Mouse (Mus musculus) CH12.LX (cell line): ENCODE data around the gene Serac1. TPM values are rescaled to one million over a fixed set of nuclear protein-coding genes. Genes with fewer than 3 reads are reported as not detected.

ENCODE experiments used
- DNase-seq: peaks from one replicate; pipeline ENCODE4 v3.0.0-alpha.2; 2013; ENCODE audit errors: extremely low read depth
- H3K27ac ChIP-seq: 2 replicates; pipeline ENCODE4 v1.5.1; 2012; ENCODE audit warnings: low read depth, mild to moderate bottlenecking, control low read depth, moderate library complexity; ENCODE audit not compliant: insufficient read depth
- H3K27me3 ChIP-seq: replicated peaks from 2 replicates; pipeline ENCODE3; 2012; ENCODE audit warnings: inconsistent platforms
- H3K36me3 ChIP-seq, 2 experiments: replicated peaks in 1 of 2; 2 replicates each; pipeline versions ENCODE3 to v1.6.1; 2012; ENCODE audit warnings: inconsistent platforms in 1 of 2, low read length in 1 of 2, mild to moderate bottlenecking in 1 of 2, mixed read lengths in 1 of 2, moderate library complexity in 1 of 2; ENCODE audit not compliant: control insufficient read depth in 1 of 2, insufficient read depth in 1 of 2
- H3K4me1 ChIP-seq, 2 experiments: 2 replicates each; pipeline ENCODE4 v1.6.1; 2012; ENCODE audit warnings: inconsistent platforms in 1 of 2, moderate library complexity in 1 of 2; ENCODE audit not compliant: insufficient read depth in 2 of 2, control insufficient read depth in 1 of 2
- H3K4me2 ChIP-seq: 2 replicates; pipeline ENCODE4 v1.6.1; 2012; ENCODE audit warnings: low read depth, mild to moderate bottlenecking, control low read depth; ENCODE audit not compliant: poor library complexity, insufficient read depth, severe bottlenecking
- H3K4me3 ChIP-seq, 3 experiments: fragments of 150-350 bp in 1 of 3; sonication (generic) in 1 of 3; replicated peaks in 1 of 3; 2 replicates each; pipeline versions ENCODE3 to v1.5.1; 2011 to 2012; ENCODE audit warnings: low read depth in 2 of 3, low read length in 2 of 3, mild to moderate bottlenecking in 2 of 3, moderate library complexity in 2 of 3, control low read depth in 1 of 3, improper control_type of control experiment in 1 of 3, inconsistent platforms in 1 of 3, mixed read lengths in 1 of 3; ENCODE audit not compliant: poor library complexity in 1 of 3
- H3K79me2 ChIP-seq: replicated peaks from 2 replicates; pipeline ENCODE4 v1.6.1; 2012; ENCODE audit warnings: mild to moderate bottlenecking, moderate library complexity; ENCODE audit not compliant: control insufficient read depth, poor library complexity, insufficient read depth, severe bottlenecking; ENCODE audit errors: extremely low read depth
- H3K9ac ChIP-seq: 2 replicates; pipeline ENCODE4 v1.6.1; 2012; ENCODE audit warnings: low read depth, mild to moderate bottlenecking, control low read depth, moderate library complexity; ENCODE audit not compliant: insufficient read depth
- H3K9me3 ChIP-seq: replicated peaks from 2 replicates; pipeline ENCODE3; 2012; ENCODE audit warnings: low read length, inconsistent platforms, mixed read lengths
- BHLHE40 ChIP-seq: IDR thresholded peaks from 2 replicates; pipeline ENCODE4 v1.6.1; 2011; ENCODE audit warnings: mild to moderate bottlenecking, low read depth, low read length, improper control_type of control experiment
- CHD1 ChIP-seq: IDR thresholded peaks from 2 replicates; pipeline ENCODE4 v1.6.1; 2012; ENCODE audit warnings: low read depth, low read length, improper control_type of control experiment, inconsistent platforms
- CHD2 ChIP-seq: IDR thresholded peaks from 2 replicates; pipeline ENCODE4 v1.6.1; 2011; ENCODE audit warnings: low read length, improper control_type of control experiment
- E2F4 ChIP-seq: IDR thresholded peaks from 2 replicates; pipeline ENCODE4 v1.6.1; 2011; ENCODE audit warnings: low read depth, low read length, improper control_type of control experiment; ENCODE audit not compliant: insufficient replicate concordance
- ELF1 ChIP-seq: IDR thresholded peaks from 2 replicates; pipeline ENCODE4 v1.6.1; 2014; ENCODE audit warnings: low read depth, mild to moderate bottlenecking, inconsistent platforms, low read length, improper control_type of control experiment
- EP300 ChIP-seq: IDR thresholded peaks from 2 replicates; pipeline ENCODE4 v1.6.1; 2011; ENCODE audit warnings: low read length, improper control_type of control experiment
- ETS1 ChIP-seq: conservative IDR thresholded peaks from 2 replicates; pipeline ENCODE4 v1.6.1; 2012; ENCODE audit warnings: low read depth, mild to moderate bottlenecking, inconsistent platforms, low read length, improper control_type of control experiment, moderate library complexity
- IRF4 ChIP-seq: IDR thresholded peaks from 2 replicates; pipeline ENCODE4 v1.6.1; 2014; ENCODE audit warnings: low read depth, mild to moderate bottlenecking, inconsistent platforms, low read length, improper control_type of control experiment
- JUN ChIP-seq: IDR thresholded peaks from 2 replicates; pipeline ENCODE4 v1.6.1; 2011; ENCODE audit warnings: low read depth, mild to moderate bottlenecking, low read length, improper control_type of control experiment, moderate library complexity; ENCODE audit not compliant: insufficient read depth
- JUND ChIP-seq: conservative IDR thresholded peaks from 2 replicates; pipeline ENCODE4 v1.6.1; 2011; ENCODE audit warnings: low read depth, low read length, improper control_type of control experiment
- KAT2A ChIP-seq: IDR thresholded peaks from 2 replicates; pipeline ENCODE4 v1.6.1; 2012; ENCODE audit warnings: low read length, improper control_type of control experiment, inconsistent platforms; ENCODE audit not compliant: insufficient replicate concordance
- MAFK ChIP-seq: IDR thresholded peaks from 2 replicates; pipeline ENCODE4 v1.6.1; 2011; ENCODE audit warnings: low read length, improper control_type of control experiment; ENCODE audit not compliant: insufficient replicate concordance
- MAX ChIP-seq: IDR thresholded peaks from 2 replicates; pipeline ENCODE4 v1.6.1; 2011; ENCODE audit warnings: low read length, improper control_type of control experiment
- MAZ ChIP-seq: IDR thresholded peaks from 2 replicates; pipeline ENCODE4 v1.6.1; 2012; ENCODE audit warnings: low read depth, mild to moderate bottlenecking, inconsistent platforms, low read length, improper control_type of control experiment, moderate library complexity
- MXI1 ChIP-seq: IDR thresholded peaks from 2 replicates; pipeline ENCODE4 v1.6.1; 2011; ENCODE audit warnings: mild to moderate bottlenecking, low read depth, low read length, improper control_type of control experiment
- MYC ChIP-seq: IDR thresholded peaks from 2 replicates; pipeline ENCODE4 v1.6.1; 2011; ENCODE audit warnings: low read depth, mild to moderate bottlenecking, improper control_type of control experiment, low read length
- NELFE ChIP-seq: IDR thresholded peaks from 2 replicates; pipeline ENCODE4 v1.6.1; 2011; ENCODE audit warnings: low read depth, low read length, improper control_type of control experiment
- NRF1 ChIP-seq: IDR thresholded peaks from 2 replicates; pipeline ENCODE4 v1.6.1; 2014; ENCODE audit warnings: low read depth, mild to moderate bottlenecking, inconsistent platforms, low read length, improper control_type of control experiment, moderate library complexity
- PAX5 ChIP-seq: IDR thresholded peaks from 2 replicates; pipeline ENCODE4 v1.6.1; 2012; ENCODE audit warnings: low read length, inconsistent platforms, mixed read lengths
- POLR2A ChIP-seq: IDR thresholded peaks from 2 replicates; pipeline ENCODE4 v1.6.1; 2011; ENCODE audit warnings: low read depth, mild to moderate bottlenecking, improper control_type of control experiment, low read length
- POLR2AphosphoS2 ChIP-seq: IDR thresholded peaks from 2 replicates; pipeline ENCODE4 v1.6.1; 2011; ENCODE audit warnings: low read depth, low read length, improper control_type of control experiment
- RAD21 ChIP-seq: IDR thresholded peaks from 2 replicates; pipeline ENCODE4 v1.6.1; 2011; ENCODE audit warnings: low read depth, mild to moderate bottlenecking, low read length, improper control_type of control experiment, moderate library complexity
- SIN3A ChIP-seq: IDR thresholded peaks from 2 replicates; pipeline ENCODE4 v1.6.1; 2012; ENCODE audit warnings: low read length, improper control_type of control experiment, inconsistent platforms
- TBP ChIP-seq: conservative IDR thresholded peaks from 2 replicates; pipeline ENCODE4 v1.6.1; 2011; ENCODE audit warnings: low read depth, low read length, improper control_type of control experiment
- TCF12 ChIP-seq: IDR thresholded peaks from 2 replicates; pipeline ENCODE4 v1.6.1; 2014; ENCODE audit warnings: low read depth, mild to moderate bottlenecking, inconsistent platforms, low read length, improper control_type of control experiment
- UBTF ChIP-seq: IDR thresholded peaks from 2 replicates; pipeline ENCODE4 v1.6.1; 2012; ENCODE audit warnings: low read depth, mild to moderate bottlenecking, inconsistent platforms, low read length, improper control_type of control experiment, moderate library complexity
- USF2 ChIP-seq: conservative IDR thresholded peaks from 2 replicates; pipeline ENCODE4 v1.6.1; 2011; ENCODE audit warnings: low read depth, low read length, improper control_type of control experiment
- ZMIZ1 ChIP-seq: IDR thresholded peaks from 2 replicates; pipeline ENCODE4 v1.6.1; 2012; ENCODE audit warnings: low read depth, mild to moderate bottlenecking, inconsistent platforms, low read length, improper control_type of control experiment
- ZNF384 ChIP-seq: IDR thresholded peaks from 2 replicates; pipeline ENCODE4 v1.6.1; 2012; ENCODE audit warnings: low read depth, low read length, improper control_type of control experiment, inconsistent platforms
- dilution Hi-C: fragments of 300-500 bp; cut with MboI; formaldehyde crosslinking; loops from 2 replicates; pipeline ENCODE4 v1.14.3; 2020; ENCODE audit warnings: low sequenced_read_pairs; ENCODE audit not compliant: extremely low pct_unique_long_range_greater_than_20kb, extremely low pct_ligation_motif_present
- in situ Hi-C: fragments of 300-500 bp; cut with MboI; formaldehyde crosslinking; loops from 3 replicates; pipeline ENCODE4 v1.14.3; 2019; ENCODE audit warnings: low sequenced_read_pairs, low pct_ligation_motif_present, low pct_unique_long_range_greater_than_20kb, mixed read lengths
- polyA plus RNA-seq: library from polyadenylated mRNA; unstranded; fragments of >175 nt; gene quantifications from 2 replicates; pipeline ENCODE4 v1.2.1, GENCODE M21; 2012; ENCODE audit warnings: low read depth; ENCODE audit not compliant: insufficient read length
- total RNA-seq, 2 experiments: library from RNA; depleted of rRNA; stranded (reverse); fragments of 300-350 nt in 1 of 2; fragments of >200 nt in 1 of 2; gene quantifications; 2 replicates each; pipeline ENCODE4 v1.2.3; 2012 to 2014

Serac1 gene
- total and polyA plus RNA-seq, 3 experiments = 1.9 to 2.9 (median 2.1) TPM

DNA sequence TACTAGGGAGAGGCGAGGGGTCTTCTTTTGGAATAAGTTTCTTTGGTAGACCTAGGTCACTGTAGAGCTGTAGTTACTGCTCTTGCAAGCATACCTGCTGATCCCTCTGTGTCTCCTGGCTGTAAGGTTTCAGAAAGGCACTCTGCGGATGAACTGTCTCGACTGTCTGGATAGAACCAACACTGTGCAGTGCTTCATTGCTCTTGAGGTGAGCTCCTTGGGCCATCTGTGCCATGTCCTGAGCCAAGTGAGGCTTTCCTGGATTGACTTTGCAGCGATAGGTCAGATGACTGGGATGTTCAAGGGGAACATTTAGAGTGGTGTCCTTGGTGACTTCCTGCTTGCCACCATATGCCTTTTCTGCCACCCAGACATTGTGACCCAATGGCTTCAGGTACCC lies 69.9 kb downstream of the Serac1 start:
- dilution Hi-C loops (no loop called here), in situ Hi-C loops (loop anchor here (5.0 to 25.0 kb wide), 4 partner anchors 32 to 572 kb away; partner anchors contain the start of genes Synj2 and Tmem242)
- DNase-seq = no peak
- Histone ChIP-seq H3K4me2 (no peak overlapping the region), H3K79me2 (no peaks in the 10 kb centered on the region), H3K9ac (no peak overlapping the region), H3K36me3 (peaks cover 0 to 39% of the 10 kb centered on the region in 2 experiments), H3K4me1 (peaks cover 46 to 73% of the 10 kb centered on the region in 2 experiments), H3K27me3 (no peaks in the 10 kb centered on the region), H3K27ac (no peak overlapping the region), H3K9me3 (no peaks in the 10 kb centered on the region), H3K4me3 (no peak overlapping the region)
- TF ChIP-seq KAT2A (no peak), ETS1 (no peak), E2F4 (no peak), EP300 (no peak), JUN (no peak), MAFK (no peak), PAX5 (no peak), BHLHE40 (no peak), NRF1 (no peak), TBP (no peak), RAD21 (no peak), MAX (no peak), NELFE (no peak), POLR2A (no peak), CHD1 (no peak), MXI1 (no peak), MAZ (no peak)

DNA sequence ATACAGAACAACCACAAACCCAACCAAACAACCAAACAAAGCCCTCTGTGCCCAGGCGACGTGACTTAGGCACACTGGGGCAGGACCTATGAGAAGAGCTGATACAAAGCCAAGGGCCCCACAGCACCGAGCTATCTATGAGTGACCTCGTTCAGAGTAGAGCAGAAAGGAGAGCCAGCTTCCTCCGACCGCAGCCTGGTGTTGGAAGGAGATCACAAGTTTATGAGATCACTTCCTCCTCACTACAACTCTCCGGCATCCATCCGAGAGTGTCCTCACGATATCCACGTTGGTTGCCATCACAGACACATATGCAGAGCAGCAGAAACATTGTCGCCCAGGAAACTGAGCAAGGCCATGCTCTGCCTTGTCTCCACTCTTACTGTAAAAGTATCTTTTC lies 71.0 kb downstream of the Serac1 start:
- peak overlapping the region; percentile 86 for H3K27ac ChIP-seq
- in situ Hi-C loops = loop anchor here (5.0 to 25.0 kb wide), 3 partner anchors 66 to 571 kb away; partner anchors contain the start of genes Synj2 and Tmem242

More for the DNA sequence above, 71.0 kb downstream of the Serac1 start:
- Histone ChIP-seq H3K36me3 (peaks cover 0 to 35% of the 10 kb centered on the region in 2 experiments), H3K9me3 (no peaks in the 10 kb centered on the region), H3K4me1 (peaks cover 36 to 64% of the 10 kb centered on the region in 2 experiments), H3K79me2 (no peaks in the 10 kb centered on the region), H3K9ac (peak overlapping the region; percentile 33), H3K27me3 (no peaks in the 10 kb centered on the region), H3K4me2 (peak overlapping the region; percentile 9; the same call in 1 of the 2 replicates), H3K4me3 (no peak overlapping the region)
- dilution Hi-C loops = no loop called here
- TF ChIP-seq ZMIZ1 = peak; percentile 36; the same call in 1 of the 2 replicates
- no peak for TF ChIP-seq POLR2AphosphoS2
- 0 out of 2 replicates have a peak, but pooled peaks have one; percentile 19 for TF ChIP-seq NRF1
- TF ChIP-seq POLR2A = peak; percentile 55
- peak; percentile 57; the same call in 1 of the 2 replicates for TF ChIP-seq MXI1
- TF ChIP-seq MAX = peak; percentile 58
- TF ChIP-seq TBP = 0 out of 2 replicates have a peak, but pooled peaks have one; percentile 57
- no peak for TF ChIP-seq ZNF384
- TF ChIP-seq JUND = peak; percentile 65; the same call in 1 of the 2 replicates
- TF ChIP-seq RAD21 = no peak
- peak; percentile 62 for TF ChIP-seq JUN
- TF ChIP-seq ETS1 = peak; percentile 65
- peak; percentile 37; the same call in 1 of the 2 replicates for TF ChIP-seq EP300
- TF ChIP-seq SIN3A = no peak
- TF ChIP-seq IRF4 = peak; percentile 31; the same call in 1 of the 2 replicates
- TF ChIP-seq USF2 = no peak
- TF ChIP-seq BHLHE40 = peak; percentile 79
- TF ChIP-seq TCF12 = peak; percentile 65; the same call in 1 of the 2 replicates
- TF ChIP-seq CHD2 = no peak
- 0 out of 2 replicates have a peak, but pooled peaks have one; percentile 23 for TF ChIP-seq MYC
- no peak for TF ChIP-seq ELF1
- TF ChIP-seq UBTF = 0 out of 2 replicates have a peak, but pooled peaks have one; percentile 12
- peak; percentile 91 for DNase-seq
